Mouse (Mus musculus): ENCODE results near the gene Glipr2. TPM values are rescaled to one million over a fixed set of nuclear protein-coding genes. Genes with fewer than 3 reads are reported as not detected.

Glipr2 gene
- total RNA-seq, 1 experiment from 2014 or later, result 262 TPM

DNA sequence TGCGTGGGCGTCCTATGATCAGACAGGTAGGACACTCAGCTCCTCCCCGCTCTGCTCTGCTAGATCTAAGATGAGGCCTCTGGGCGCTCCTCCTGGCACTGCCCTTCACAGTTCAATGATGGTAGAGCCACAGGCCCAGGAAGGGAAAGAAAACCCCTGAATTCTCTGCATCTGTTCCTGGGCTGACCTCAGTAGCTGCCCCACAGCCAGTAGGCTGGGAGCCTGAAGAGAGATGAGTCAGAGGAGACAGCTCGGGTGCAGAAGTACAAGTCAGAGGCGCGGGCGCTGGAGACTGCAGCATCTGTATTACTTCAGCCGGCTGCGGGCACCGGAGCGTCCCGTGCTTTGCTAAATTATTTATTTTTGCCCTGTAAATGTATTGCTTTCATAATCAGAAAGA is 11.4 kb downstream of the Glipr2 start:
- ATAC-seq (ENCODE audit: extremely low read depth, insufficient number of reproducible peaks, low FRiP score, poor library complexity, severe bottlenecking), result no peak

DNA sequence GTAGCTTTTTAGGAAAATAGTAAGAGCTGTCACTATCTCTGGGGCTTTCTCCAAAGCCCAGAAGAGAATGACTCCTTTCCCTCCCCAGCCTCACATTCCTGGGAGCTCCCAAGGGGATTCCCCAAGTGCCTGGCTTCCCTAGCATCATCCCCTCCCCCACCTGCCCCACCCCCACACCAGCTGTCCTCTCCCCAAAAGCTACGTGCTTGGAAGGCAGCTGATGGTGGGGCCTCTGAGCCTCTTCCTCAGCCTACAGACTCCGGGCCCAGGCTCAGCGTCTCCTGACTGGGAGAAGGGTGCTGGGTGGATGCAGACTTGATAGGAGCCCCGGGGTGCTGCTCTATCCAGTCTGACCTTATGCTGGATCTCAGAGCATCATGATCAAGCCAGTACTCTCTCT is 12.2 kb downstream of the Glipr2 start:
- no peak for ATAC-seq (ENCODE audit: extremely low read depth, insufficient number of reproducible peaks, low FRiP score, poor library complexity, severe bottlenecking)

- no peak for ATAC-seq (ENCODE audit: extremely low read depth, insufficient number of reproducible peaks, low FRiP score, poor library complexity, severe bottlenecking)
Observed at GRCm38 (mm10) chr4:43970393-43971330, 13.5 kb downstream of the Glipr2 start.

DNA sequence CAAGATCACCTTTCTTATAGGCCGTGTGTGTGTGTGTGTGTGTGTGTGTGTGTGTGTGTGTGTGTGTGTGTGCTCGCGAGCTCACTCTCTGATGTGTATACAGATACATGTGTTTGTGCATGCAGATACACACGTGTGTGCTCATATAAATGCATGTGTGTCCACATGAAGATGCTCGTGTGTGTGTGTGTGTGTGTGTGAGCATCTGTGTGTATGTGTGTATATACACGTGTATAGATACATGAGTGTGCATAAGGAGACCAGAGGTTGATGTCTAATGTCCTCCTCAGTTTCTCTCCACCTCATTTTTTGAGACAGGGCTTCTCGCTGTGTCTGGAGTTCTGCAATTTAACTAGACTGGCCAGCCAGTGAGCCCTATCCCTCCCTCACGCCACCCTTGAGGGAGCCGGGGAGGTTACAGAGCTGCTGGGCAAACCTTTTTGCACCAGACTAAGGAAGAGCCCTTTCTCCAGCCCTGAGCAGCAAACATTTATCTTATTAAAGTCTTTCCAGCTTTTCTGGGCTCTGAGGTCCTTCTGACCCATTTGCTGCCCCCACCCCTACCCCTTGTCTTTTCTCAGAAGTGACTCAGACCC is 14.4 kb downstream of the Glipr2 start:
- ATAC-seq (ENCODE audit: extremely low read depth, insufficient number of reproducible peaks, low FRiP score, poor library complexity, severe bottlenecking), result no peak

GRCm38 (mm10) chr4:43972137-43972591 is 15.0 kb downstream of the Glipr2 start:
- peak; percentile 70 for ATAC-seq (ENCODE audit: extremely low read depth, insufficient number of reproducible peaks, low FRiP score, poor library complexity, severe bottlenecking)

DNA sequence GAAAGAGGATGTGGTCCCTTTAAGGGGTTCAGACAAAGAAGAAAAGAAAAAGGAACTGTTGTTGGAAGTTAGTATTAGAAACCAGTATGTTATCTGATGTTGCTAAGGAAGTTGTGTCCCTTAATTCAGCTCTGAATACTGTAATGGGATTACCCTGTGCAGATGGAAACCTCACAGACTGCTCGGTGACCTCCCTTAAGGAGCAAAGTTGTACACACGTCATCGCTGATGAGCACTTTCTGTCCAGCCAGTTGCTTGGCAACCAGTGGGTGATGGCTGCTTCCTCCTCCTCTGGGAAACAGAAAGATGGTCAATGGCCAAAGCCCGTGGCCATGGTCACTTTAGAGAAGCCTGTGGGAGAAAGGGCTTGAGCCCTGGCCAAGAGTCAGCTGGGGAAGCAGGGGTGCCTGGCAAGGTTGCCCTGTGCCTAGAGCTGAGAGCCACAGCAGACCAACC is 16.4 kb downstream of the Glipr2 start:
- peak; percentile 82 for ATAC-seq (ENCODE audit: extremely low read depth, insufficient number of reproducible peaks, low FRiP score, poor library complexity, severe bottlenecking)

- ATAC-seq (ENCODE audit: extremely low read depth, insufficient number of reproducible peaks, low FRiP score, poor library complexity, severe bottlenecking), result no peak
Observed at GRCm38 (mm10) chr4:43974914-43975616, 17.9 kb downstream of the Glipr2 start.

DNA sequence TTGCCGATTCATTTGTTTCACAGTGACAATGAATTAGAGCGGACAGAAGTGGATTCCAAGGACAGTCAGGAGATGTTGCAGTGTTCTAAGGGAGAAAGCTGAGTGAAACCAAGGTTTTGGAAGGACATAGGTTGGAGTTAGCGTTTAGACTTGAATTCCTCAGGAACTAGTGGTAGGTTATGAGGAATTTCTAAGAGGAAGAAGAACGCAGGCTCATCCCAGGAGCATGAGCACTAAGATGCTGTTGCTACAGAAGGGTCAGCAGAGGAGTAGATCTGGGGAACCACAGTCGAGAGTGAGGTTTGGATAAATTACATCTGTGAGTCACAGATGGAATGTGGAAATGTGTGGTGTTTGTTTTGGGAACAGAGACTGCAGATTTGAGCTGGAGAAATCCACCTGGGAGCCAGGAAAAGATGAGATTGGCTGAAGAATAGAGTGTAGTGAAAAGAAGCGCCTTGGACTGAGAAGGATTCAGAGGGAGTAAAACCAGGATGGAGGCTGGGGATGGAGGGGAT is 19.1 kb downstream of the Glipr2 start:
- no peak for ATAC-seq (ENCODE audit: extremely low read depth, insufficient number of reproducible peaks, low FRiP score, poor library complexity, severe bottlenecking)

- no peak for ATAC-seq (ENCODE audit: extremely low read depth, insufficient number of reproducible peaks, low FRiP score, poor library complexity, severe bottlenecking)
Observed at GRCm38 (mm10) chr4:43978521-43979443, 21.6 kb downstream of the Glipr2 start.

GRCm38 (mm10) chr4:43979746-43980145 is 22.5 kb downstream of the Glipr2 start:
- ATAC-seq (ENCODE audit: extremely low read depth, insufficient number of reproducible peaks, low FRiP score, poor library complexity, severe bottlenecking), result no peak

DNA sequence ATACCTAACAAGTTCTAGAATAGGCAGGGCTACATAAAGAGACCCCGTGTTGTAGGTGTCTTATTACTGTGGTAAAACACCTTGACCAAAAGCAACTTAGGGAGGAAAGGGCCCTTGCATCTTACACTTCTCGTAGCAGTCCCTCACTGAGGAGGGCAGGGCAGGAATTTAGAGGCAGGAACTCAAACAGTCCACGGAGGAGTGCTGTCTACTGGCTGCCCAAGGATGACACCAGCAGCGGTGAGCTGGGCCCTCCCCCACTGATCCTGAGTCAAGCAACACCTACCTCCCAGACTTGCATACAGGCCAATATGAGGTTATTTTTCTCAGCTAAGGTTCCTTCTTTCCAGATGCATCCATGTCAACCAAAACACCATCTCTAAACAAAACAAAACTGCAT is 23.0 kb downstream of the Glipr2 start:
- no peak for ATAC-seq (ENCODE audit: extremely low read depth, insufficient number of reproducible peaks, low FRiP score, poor library complexity, severe bottlenecking)

- ATAC-seq (ENCODE audit: extremely low read depth, insufficient number of reproducible peaks, low FRiP score, poor library complexity, severe bottlenecking), result no peak
Observed at GRCm38 (mm10) chr4:43980846-43981245, 23.6 kb downstream of the Glipr2 start.

DNA sequence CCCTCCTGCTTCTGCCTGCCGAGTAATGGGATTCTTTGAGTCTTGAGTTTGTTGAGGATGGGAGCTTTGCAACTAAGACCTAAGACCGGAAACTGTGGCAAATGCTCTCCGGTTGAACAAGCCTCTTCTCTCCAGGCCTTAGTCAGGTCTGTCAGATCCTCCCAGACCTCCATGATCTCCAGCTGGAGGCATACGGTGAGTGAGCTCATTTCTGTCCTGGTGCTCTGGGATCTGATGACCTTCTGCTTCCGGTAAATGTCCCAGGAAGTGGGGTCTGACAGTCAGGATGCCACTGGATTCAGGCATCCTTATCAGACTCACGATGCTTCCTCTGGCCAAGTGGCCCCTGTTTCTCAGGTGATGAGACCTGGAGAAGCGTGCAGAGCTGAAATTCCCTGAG is 24.1 kb downstream of the Glipr2 start:
- ATAC-seq (ENCODE audit: extremely low read depth, insufficient number of reproducible peaks, low FRiP score, poor library complexity, severe bottlenecking), result no peak

DNA sequence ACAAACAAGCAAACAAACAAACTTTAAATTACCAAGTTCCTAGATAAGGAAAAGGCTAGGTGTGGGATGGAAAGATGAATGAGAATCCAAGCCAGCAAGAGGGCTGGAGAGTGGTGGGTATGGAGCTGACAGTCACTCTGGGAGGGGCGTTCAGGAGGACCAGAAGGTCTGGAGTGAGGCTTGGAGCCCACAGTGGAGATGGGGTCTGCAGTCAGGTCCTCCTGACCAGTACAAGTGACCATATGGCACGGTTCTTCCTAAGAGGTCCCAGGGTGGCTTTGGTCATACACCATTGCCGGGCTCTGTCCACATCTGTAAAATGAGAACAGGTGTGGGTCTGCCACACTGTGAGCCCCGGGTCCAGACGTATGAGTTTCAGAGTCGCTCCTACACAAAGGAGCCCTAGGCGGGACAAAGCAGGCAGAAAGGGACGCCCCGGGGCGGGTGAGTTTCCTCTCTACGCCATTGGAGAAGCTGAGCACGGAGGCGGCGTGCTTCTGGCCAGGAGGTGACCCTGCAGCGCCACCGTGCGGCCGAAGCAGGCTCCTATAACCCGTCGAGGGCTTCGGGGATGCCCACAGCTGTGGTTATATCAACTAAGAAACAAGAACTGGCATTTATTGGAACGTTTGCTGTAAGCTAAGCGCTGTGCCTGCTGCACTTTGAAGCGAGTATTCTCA is 25.0 kb downstream of the Glipr2 start:
- peak; percentile 88 for ATAC-seq (ENCODE audit: extremely low read depth, insufficient number of reproducible peaks, low FRiP score, poor library complexity, severe bottlenecking)

DNA sequence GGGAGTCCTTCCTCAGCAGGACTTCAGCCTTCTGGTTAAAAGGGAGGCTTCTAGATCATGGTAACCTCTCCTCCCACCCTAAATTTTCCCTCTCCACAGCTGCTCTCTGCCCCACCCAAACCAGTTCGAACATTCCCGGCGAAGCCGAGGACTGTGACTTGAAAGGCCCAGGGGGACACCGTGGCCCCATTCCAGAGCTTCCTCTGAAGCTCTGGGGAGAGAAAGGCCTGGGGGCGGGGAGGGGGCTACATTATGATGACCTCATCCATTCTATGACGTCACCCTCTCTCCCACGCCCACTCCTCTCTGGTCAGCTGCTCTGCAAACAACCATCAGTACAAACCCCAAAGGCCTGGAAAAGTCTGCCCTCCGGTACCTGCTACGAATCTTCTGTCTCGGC is 26.0 kb downstream of the Glipr2 start, which contains the start of gene Ccin:
Ccin (plus strand) TSS at position 303 of the 400 bp plus-strand sequence.
- ATAC-seq (ENCODE audit: extremely low read depth, insufficient number of reproducible peaks, low FRiP score, poor library complexity, severe bottlenecking), result no peak

GRCm38 (mm10) chr4:43983756-43984155 is 26.6 kb downstream of the Glipr2 start:
- ATAC-seq (ENCODE audit: extremely low read depth, insufficient number of reproducible peaks, low FRiP score, poor library complexity, severe bottlenecking), result no peak

DNA sequence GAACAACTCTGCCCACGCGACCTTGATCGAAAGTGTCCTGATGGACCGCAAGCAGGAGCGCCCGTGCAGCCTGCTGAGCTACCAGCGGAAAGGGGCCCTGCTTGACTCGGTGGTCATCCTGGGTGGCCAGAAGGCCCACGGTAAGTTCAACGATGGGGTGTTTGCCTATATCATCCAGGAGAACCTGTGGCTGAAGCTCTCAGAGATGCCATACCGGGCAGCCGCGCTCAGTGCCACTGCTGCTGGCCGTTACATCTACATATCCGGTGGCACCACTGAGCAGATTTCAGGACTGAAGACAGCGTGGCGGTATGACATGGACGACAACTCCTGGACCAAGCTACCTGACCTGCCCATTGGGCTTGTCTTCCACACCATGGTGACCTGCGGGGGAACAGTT is 27.1 kb downstream of the Glipr2 start:
- ATAC-seq (ENCODE audit: extremely low read depth, insufficient number of reproducible peaks, low FRiP score, poor library complexity, severe bottlenecking), result no peak

- ATAC-seq (ENCODE audit: extremely low read depth, insufficient number of reproducible peaks, low FRiP score, poor library complexity, severe bottlenecking), result no peak
Observed at GRCm38 (mm10) chr4:43988976-43989375, 31.8 kb downstream of the Glipr2 start.
